Mouse (Mus musculus): ENCODE data around the gene Scgb2b17. TPM values are rescaled to one million over a fixed set of nuclear protein-coding genes. Genes with fewer than 3 reads are reported as not detected.
"Not testable (repeated sequence)": the region's sequence is repeated elsewhere in the genome, so short reads cannot be mapped to it uniquely, and the experiment has no call there.

Gene Scgb2b17
- total RNA-seq (2015) (not detected in 2 replicates), total RNA-seq (2017) (not detected in 2 replicates)

DNA sequence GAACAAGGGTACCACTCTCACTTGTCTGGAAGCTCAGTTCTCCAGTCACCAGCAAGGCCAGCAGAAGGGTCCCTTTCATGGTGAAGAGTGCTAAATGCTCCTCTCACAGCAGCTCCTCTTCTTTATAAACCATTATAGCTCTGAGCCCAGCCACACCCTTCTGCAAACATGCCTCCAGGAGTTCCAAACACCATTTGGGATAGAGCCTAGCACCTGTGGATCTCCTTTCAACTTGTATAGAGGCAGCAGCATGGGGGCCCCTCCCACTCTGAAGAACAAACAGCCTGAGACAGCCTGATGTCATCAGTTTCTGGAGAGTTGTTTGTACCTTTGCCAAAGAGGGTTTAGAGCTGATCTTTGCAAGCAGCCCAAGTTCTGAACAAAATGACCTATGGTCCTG lies at the start of gene Scgb2b17:
Gene Scgb2b17 (minus strand): TSS at position 101 of the 400 bp plus-strand sequence.
- not testable (repeated sequence) for ATAC-seq (ENCODE audit: poor library complexity, severe bottlenecking)

GRCm38 (mm10) chr7:33063149-33063548 lies 6.8 kb upstream of the Scgb2b17 start, which contains the start of gene Scgb1b17:
Scgb1b17 (plus strand) TSS chr7:33063449.
- ATAC-seq (ENCODE audit: poor library complexity, severe bottlenecking): not testable (repeated sequence)

Other genes with a start within 250 kb of the Scgb2b17 start
- not detected in 2 replicates for gene Scgb2b15, start 226.9 kb downstream of the Scgb2b17 start, total RNA-seq (2015)
- gene Scgb2b15, start 226.9 kb downstream of the Scgb2b17 start, total RNA-seq (2017): not detected in 2 replicates
- gene Scgb1b15, start 220.0 kb downstream of the Scgb2b17 start, total RNA-seq (2015): not detected in 2 replicates
- gene Scgb1b15, start 220.0 kb downstream of the Scgb2b17 start, total RNA-seq (2017): not detected in 2 replicates
- gene Scgb1b17, start 6.9 kb upstream of the Scgb2b17 start, total RNA-seq (2015): not detected in 2 replicates
- gene Scgb1b17, start 6.9 kb upstream of the Scgb2b17 start, total RNA-seq (2017): not detected in 2 replicates
- gene Scgb2b18, start 117.3 kb upstream of the Scgb2b17 start, total RNA-seq (2015): not detected in 2 replicates
- not detected in 2 replicates for gene Scgb2b18, start 117.3 kb upstream of the Scgb2b17 start, total RNA-seq (2017)
- not detected in 2 replicates for gene Scgb1b18, start 129.0 kb upstream of the Scgb2b17 start, total RNA-seq (2015)
- not detected in 2 replicates for gene Scgb1b18, start 129.0 kb upstream of the Scgb2b17 start, total RNA-seq (2017)
- not detected in 2 replicates for gene Scgb2b19, start 223.8 kb upstream of the Scgb2b17 start, total RNA-seq (2015)
- not detected in 2 replicates for gene Scgb2b19, start 223.8 kb upstream of the Scgb2b17 start, total RNA-seq (2017)
- not detected in 2 replicates for gene Scgb1b19, start 230.7 kb upstream of the Scgb2b17 start, total RNA-seq (2015)
- gene Scgb1b19, start 230.7 kb upstream of the Scgb2b17 start, total RNA-seq (2017): not detected in 2 replicates